Mouse (Mus musculus): ENCODE results near the gene Brd3. TPM values are rescaled to one million over a fixed set of nuclear protein-coding genes. Genes with fewer than 3 reads are reported as not detected.
"Not testable (repeated sequence)": the region's sequence is repeated elsewhere in the genome, so short reads cannot be mapped to it uniquely, and the experiment has no call there.

Brd3 gene
- polyA plus RNA-seq, 1 experiment = not detected

GRCm38 (mm10) chr2:27515341-27516166 is 8.1 kb upstream of the Brd3 start:
- H3K4me1 ChIP-seq (ENCODE audit: control insufficient read depth, insufficient read depth, low read length) = peaks cover 9% of the 10 kb centered on the region; the same call in 1 of the 2 replicates
- H3K27ac ChIP-seq (ENCODE audit: insufficient read depth, low read depth, low read length) = no peak overlapping the region
- TF ChIP-seq CTCF (IDR thresholded peaks at IDR 0.05; ENCODE audit: insufficient read depth, low read depth, low read length) = no peak
- TF ChIP-seq POLR2A (IDR thresholded peaks at IDR 0.05; ENCODE audit: insufficient read depth, low read depth, low read length) = no peak
- H3K4me3 ChIP-seq (ENCODE audit: insufficient read depth, low read depth, low read length) = peak overlapping the region; percentile 85
- under 1% methylated on average over 40 of the region's 40 CpGs for WGBS

- WGBS = under 1% methylated on average over 57 of the region's 57 CpGs
- Histone ChIP-seq H3K4me1 (ENCODE audit: control insufficient read depth, insufficient read depth, low read length) (peaks cover 9% of the 10 kb centered on the region; the same call in 1 of the 2 replicates), H3K4me3 (ENCODE audit: insufficient read depth, low read depth, low read length) (peak within 1 kb of the TSS; percentile 85), H3K27ac (ENCODE audit: insufficient read depth, low read depth, low read length) (peak within 1 kb of the TSS; percentile 53)
- TF ChIP-seq CTCF (IDR thresholded peaks at IDR 0.05; ENCODE audit: insufficient read depth, low read depth, low read length) (peak; percentile 54), POLR2A (IDR thresholded peaks at IDR 0.05; ENCODE audit: insufficient read depth, low read depth, low read length) (peak; percentile 71; the same call in 1 of the 2 replicates)
Observed at GRCm38 (mm10) chr2:27514639-27515328, 7.3 kb upstream of the Brd3 start, which contains the start of gene Wdr5. TSS of gene Wdr5 (plus strand) at chr2:27515157.

- H3K27ac ChIP-seq (ENCODE audit: insufficient read depth, low read depth, low read length) = no peak overlapping the region
- peaks cover 9% of the 10 kb centered on the region; the same call in 1 of the 2 replicates for H3K4me1 ChIP-seq (ENCODE audit: control insufficient read depth, insufficient read depth, low read length)
- WGBS = 61% methylated on average over 5 of the region's 5 CpGs
- H3K4me3 ChIP-seq (ENCODE audit: insufficient read depth, low read depth, low read length) = peak overlapping the region; percentile 85; the same call in 1 of the 2 replicates
- TF ChIP-seq POLR2A (IDR thresholded peaks at IDR 0.05; ENCODE audit: insufficient read depth, low read depth, low read length) (no peak), CTCF (IDR thresholded peaks at IDR 0.05; ENCODE audit: insufficient read depth, low read depth, low read length) (no peak)
Observed at GRCm38 (mm10) chr2:27513861-27514260, 6.4 kb upstream of the Brd3 start.

- no peak for TF ChIP-seq CTCF (IDR thresholded peaks at IDR 0.05; ENCODE audit: insufficient read depth, low read depth, low read length)
- TF ChIP-seq POLR2A (IDR thresholded peaks at IDR 0.05; ENCODE audit: insufficient read depth, low read depth, low read length) = no peak
Observed at GRCm38 (mm10) chr2:27512909-27513308, 5.4 kb upstream of the Brd3 start.

GRCm38 (mm10) chr2:27510706-27511105 is 3.2 kb upstream of the Brd3 start:
- no peak overlapping the region for H3K4me3 ChIP-seq (ENCODE audit: insufficient read depth, low read depth, low read length)
- H3K27ac ChIP-seq (ENCODE audit: insufficient read depth, low read depth, low read length) = no peak overlapping the region
- peaks cover 4% of the 10 kb centered on the region; the same call in 1 of the 2 replicates for H3K4me1 ChIP-seq (ENCODE audit: control insufficient read depth, insufficient read depth, low read length)
- TF ChIP-seq POLR2A (IDR thresholded peaks at IDR 0.05; ENCODE audit: insufficient read depth, low read depth, low read length) (no peak), CTCF (IDR thresholded peaks at IDR 0.05; ENCODE audit: insufficient read depth, low read depth, low read length) (no peak)
- WGBS = 85% methylated on average over 7 of the region's 7 CpGs

More at GRCm38 (mm10) chr2:27512909-27513308, 5.4 kb upstream of the Brd3 start:
- Histone ChIP-seq H3K4me1 (ENCODE audit: control insufficient read depth, insufficient read depth, low read length) (peaks cover 9% of the 10 kb centered on the region; the same call in 1 of the 2 replicates), H3K27ac (ENCODE audit: insufficient read depth, low read depth, low read length) (no peak overlapping the region), H3K4me3 (ENCODE audit: insufficient read depth, low read depth, low read length) (no peak overlapping the region)
- WGBS = 94% methylated on average over 3 of the region's 3 CpGs

GRCm38 (mm10) chr2:27506658-27507057 is 804 bp downstream of the Brd3 start:
- not testable (repeated sequence) for H3K4me3 ChIP-seq (ENCODE audit: insufficient read depth, low read depth, low read length); H3K4me1 ChIP-seq (ENCODE audit: control insufficient read depth, insufficient read depth, low read length); H3K27ac ChIP-seq (ENCODE audit: insufficient read depth, low read depth, low read length)
- WGBS = 90% methylated on average over 4 of the region's 4 CpGs

GRCm38 (mm10) chr2:27505539-27505938 is 1.9 kb downstream of the Brd3 start:
- Histone ChIP-seq H3K4me3 (ENCODE audit: insufficient read depth, low read depth, low read length) (no peak overlapping the region), H3K27ac (ENCODE audit: insufficient read depth, low read depth, low read length) (no peak overlapping the region), H3K4me1 (ENCODE audit: control insufficient read depth, insufficient read depth, low read length) (no peaks in the 10 kb centered on the region)
- TF ChIP-seq POLR2A (IDR thresholded peaks at IDR 0.05; ENCODE audit: insufficient read depth, low read depth, low read length) (no peak), CTCF (IDR thresholded peaks at IDR 0.05; ENCODE audit: insufficient read depth, low read depth, low read length) (no peak)
- WGBS = 40% methylated on average over 6 of the region's 6 CpGs

- Histone ChIP-seq H3K4me1 (ENCODE audit: control insufficient read depth, insufficient read depth, low read length) (no peaks in the 10 kb centered on the region), H3K27ac (ENCODE audit: insufficient read depth, low read depth, low read length) (no peak overlapping the region), H3K4me3 (ENCODE audit: insufficient read depth, low read depth, low read length) (no peak overlapping the region)
- no peak for TF ChIP-seq CTCF (IDR thresholded peaks at IDR 0.05; ENCODE audit: insufficient read depth, low read depth, low read length)
- TF ChIP-seq POLR2A (IDR thresholded peaks at IDR 0.05; ENCODE audit: insufficient read depth, low read depth, low read length) = no peak
- 75% methylated on average over 7 of the region's 7 CpGs for WGBS
Observed at GRCm38 (mm10) chr2:27504113-27504885, 3.2 kb downstream of the Brd3 start.

Data from olfactory bulb, adult 2 months (tissue).